Mouse (Mus musculus): ENCODE results near the gene Cyp21a1. TPM values are rescaled to one million over a fixed set of nuclear protein-coding genes. Genes with fewer than 3 reads are reported as not detected.
"Not testable (repeated sequence)": the region's sequence is repeated elsewhere in the genome, so short reads cannot be mapped to it uniquely, and the experiment has no call there.

Gene Cyp21a1
- polyA plus RNA-seq (2016; fragmentation: Nextera tagmentation; extraction: Ambion mirVana) = not detected in 2 replicates

GRCm38 (mm10) chr17:34804301-34804700 lies at the start of gene Cyp21a1:
Gene Cyp21a1, minus strand, starts transcription at chr17:34804561.
- H3K27me3 ChIP-seq (replicated peaks); H3K9me3 ChIP-seq; H3K4me3 ChIP-seq; H3K36me3 ChIP-seq; H3K4me2 ChIP-seq (replicated peaks); H3K27ac ChIP-seq; H3K9ac ChIP-seq; ATAC-seq (ENCODE audit: low FRiP score, low read depth); H3K4me1 ChIP-seq: not testable (repeated sequence)
- WGBS = 86% methylated on average over 5 of the region's 6 CpGs

DNA sequence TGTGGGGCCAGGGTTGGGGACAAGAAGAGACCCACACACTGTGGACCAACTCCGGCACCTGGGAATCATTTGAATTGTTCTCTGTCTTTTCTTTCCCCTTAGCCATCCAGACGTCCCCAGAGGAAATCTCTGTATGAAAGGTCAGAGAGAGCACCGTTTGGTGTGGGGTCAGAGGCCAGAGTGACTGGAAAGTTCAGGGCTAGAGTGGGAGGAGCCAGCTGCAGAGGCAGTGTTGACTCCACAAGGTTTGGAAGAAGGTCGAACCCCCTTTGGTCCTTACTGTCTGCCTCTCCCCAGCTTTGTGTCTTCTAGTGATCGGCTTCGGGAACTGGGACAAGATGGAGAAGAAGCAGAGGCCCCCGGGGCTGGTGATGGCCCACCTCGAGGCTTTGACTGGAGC lies 49.1 kb upstream of the Cyp21a1 start:
- ATAC-seq (ENCODE audit: low FRiP score, low read depth) = no peak
- no peaks in the 10 kb centered on the region for H3K9me3 ChIP-seq

GRCm38 (mm10) chr17:34850517-34851125 lies 46.3 kb upstream of the Cyp21a1 start:
- peaks cover 18% of the 10 kb centered on the region for H3K4me1 ChIP-seq
- no peaks in the 10 kb centered on the region for H3K27me3 ChIP-seq (replicated peaks)
- peak overlapping the region; percentile 94 for H3K4me2 ChIP-seq (replicated peaks)
- H3K4me3 ChIP-seq = peak overlapping the region; percentile 78
- no peak overlapping the region for H3K27ac ChIP-seq
- 2% methylated on average over 25 of the region's 25 CpGs for WGBS
- peak overlapping the region; percentile 71 for H3K9ac ChIP-seq
- H3K9me3 ChIP-seq = no peaks in the 10 kb centered on the region
- peak; percentile 66 for ATAC-seq (ENCODE audit: low FRiP score, low read depth)
- peaks cover 58% of the 10 kb centered on the region for H3K36me3 ChIP-seq

More for the DNA sequence above, 49.1 kb upstream of the Cyp21a1 start:
- H3K27me3 ChIP-seq (replicated peaks) = no peaks in the 10 kb centered on the region
- H3K36me3 ChIP-seq = peaks cover 52% of the 10 kb centered on the region
- no peak overlapping the region for H3K9ac ChIP-seq
- no peak overlapping the region for H3K4me2 ChIP-seq (replicated peaks)
- no peak overlapping the region for H3K4me3 ChIP-seq
- 84% methylated on average over 8 of the region's 8 CpGs for WGBS
- no peak overlapping the region for H3K27ac ChIP-seq
- H3K4me1 ChIP-seq = peaks cover 18% of the 10 kb centered on the region

GRCm38 (mm10) chr17:34849722-34850516 lies 45.6 kb upstream of the Cyp21a1 start, which contains the start of the genes Skiv2l and Nelfe:
Gene Skiv2l, minus strand, starts transcription at chr17:34850210.
Gene Nelfe, plus strand, starts transcription at chr17:34850391.
- Histone ChIP-seq H3K27me3 (replicated peaks) (no peaks in the 10 kb centered on the region), H3K36me3 (peaks cover 59% of the 10 kb centered on the region), H3K4me3 (peak within 1 kb of the TSS; percentile 78), H3K4me1 (peaks cover 18% of the 10 kb centered on the region), H3K27ac (no peak within 1 kb of the TSS), H3K9me3 (no peaks in the 10 kb centered on the region), H3K9ac (peak within 1 kb of the TSS; percentile 71), H3K4me2 (replicated peaks) (peak within 1 kb of the TSS; percentile 94)
- under 1% methylated on average over 65 of the region's 65 CpGs for WGBS
- ATAC-seq (ENCODE audit: low FRiP score, low read depth) = peak; percentile 96

DNA sequence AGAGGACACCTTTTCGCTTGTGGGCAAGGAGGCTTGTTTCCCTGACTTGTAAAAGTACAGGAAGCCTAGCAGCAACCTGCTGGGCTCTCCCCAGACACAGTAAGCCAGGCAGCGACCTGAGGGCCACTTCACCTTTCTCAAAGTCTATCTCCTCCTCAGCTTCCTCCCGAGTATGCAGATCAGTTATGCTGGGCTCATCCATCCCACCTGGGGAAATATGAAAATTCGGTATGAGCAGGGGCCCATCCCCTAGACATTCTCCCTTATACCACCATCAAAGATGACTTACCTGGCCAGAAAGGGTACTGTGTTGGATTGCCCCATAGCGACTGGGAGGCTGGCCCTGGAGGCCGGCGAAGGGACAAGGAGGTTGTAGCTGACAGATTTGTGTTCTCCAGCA lies 43.3 kb upstream of the Cyp21a1 start:
- WGBS = 90% methylated on average over 7 of the region's 7 CpGs
- H3K27me3 ChIP-seq (replicated peaks) = no peaks in the 10 kb centered on the region
- ATAC-seq (ENCODE audit: low FRiP score, low read depth) = no peak
- H3K36me3 ChIP-seq = peaks cover 60% of the 10 kb centered on the region
- no peak overlapping the region for H3K4me2 ChIP-seq (replicated peaks)
- no peaks in the 10 kb centered on the region for H3K9me3 ChIP-seq
- H3K4me1 ChIP-seq = peaks cover 18% of the 10 kb centered on the region
- no peak overlapping the region for H3K4me3 ChIP-seq
- no peak overlapping the region for H3K27ac ChIP-seq
- no peak overlapping the region for H3K9ac ChIP-seq

GRCm38 (mm10) chr17:34847192-34847591 lies 42.8 kb upstream of the Cyp21a1 start:
- H3K27me3 ChIP-seq (replicated peaks) = no peaks in the 10 kb centered on the region
- peaks cover 60% of the 10 kb centered on the region for H3K36me3 ChIP-seq
- H3K9me3 ChIP-seq = no peaks in the 10 kb centered on the region
- WGBS = 90% methylated on average over 6 of the region's 6 CpGs
- ATAC-seq (ENCODE audit: low FRiP score, low read depth) = no peak
- H3K9ac ChIP-seq = no peak overlapping the region
- H3K4me2 ChIP-seq (replicated peaks) = no peak overlapping the region
- H3K4me1 ChIP-seq = peaks cover 18% of the 10 kb centered on the region
- H3K27ac ChIP-seq = no peak overlapping the region
- H3K4me3 ChIP-seq = no peak overlapping the region

GRCm38 (mm10) chr17:34844884-34845283 lies 40.5 kb upstream of the Cyp21a1 start:
- H3K9ac ChIP-seq = no peak overlapping the region
- H3K27ac ChIP-seq = no peak overlapping the region
- no peaks in the 10 kb centered on the region for H3K27me3 ChIP-seq (replicated peaks)
- no peak overlapping the region for H3K4me2 ChIP-seq (replicated peaks)
- H3K36me3 ChIP-seq = peaks cover 83% of the 10 kb centered on the region
- H3K4me1 ChIP-seq = peaks cover 7% of the 10 kb centered on the region
- no peak for ATAC-seq (ENCODE audit: low FRiP score, low read depth)
- H3K9me3 ChIP-seq = no peaks in the 10 kb centered on the region
- WGBS = 93% methylated on average over 13 of the region's 13 CpGs
- no peak overlapping the region for H3K4me3 ChIP-seq

- H3K9ac ChIP-seq = no peak overlapping the region
- 85% methylated on average over 6 of the region's 6 CpGs for WGBS
- ATAC-seq (ENCODE audit: low FRiP score, low read depth) = no peak
- no peaks in the 10 kb centered on the region for H3K9me3 ChIP-seq
- no peak overlapping the region for H3K27ac ChIP-seq
- H3K36me3 ChIP-seq = peaks cover 73% of the 10 kb centered on the region
- H3K4me2 ChIP-seq (replicated peaks) = no peak overlapping the region
- H3K27me3 ChIP-seq (replicated peaks) = no peaks in the 10 kb centered on the region
- no peak overlapping the region for H3K4me3 ChIP-seq
- peaks cover 22% of the 10 kb centered on the region for H3K4me1 ChIP-seq
These were observed 36.5 kb upstream of the Cyp21a1 start for GRCm38 (mm10) chr17:34840736-34841307.

DNA sequence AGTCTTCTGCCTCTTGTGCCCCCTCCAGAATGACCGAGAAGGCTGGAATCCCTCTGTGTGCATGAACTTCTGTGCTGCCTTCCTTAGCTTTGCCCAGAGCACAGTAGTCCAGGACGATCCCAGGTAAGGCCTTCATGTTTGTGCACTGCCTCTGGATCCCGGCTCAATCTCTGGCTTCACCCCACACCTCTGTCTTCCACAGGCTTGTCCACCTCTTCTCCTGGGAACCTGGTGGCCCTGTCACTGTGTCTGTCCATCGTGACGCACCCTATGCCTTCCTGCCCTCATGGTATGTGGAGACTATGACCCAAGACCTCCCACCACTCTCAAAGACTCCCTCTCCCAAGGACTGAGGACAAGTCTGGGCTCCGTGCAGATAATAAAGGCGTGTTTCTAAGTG lies 34.4 kb upstream of the Cyp21a1 start:
- no peak for ATAC-seq (ENCODE audit: low FRiP score, low read depth)
- Histone ChIP-seq H3K4me1 (peaks cover 26% of the 10 kb centered on the region), H3K4me3 (peak overlapping the region; percentile 1; the same call in 1 of the 2 replicates), H3K9ac (no peak overlapping the region), H3K27me3 (replicated peaks) (no peaks in the 10 kb centered on the region), H3K36me3 (peaks cover 58% of the 10 kb centered on the region), H3K27ac (no peak overlapping the region), H3K4me2 (replicated peaks) (peak overlapping the region; percentile 100; the same call in 1 of the 2 replicates), H3K9me3 (no peaks in the 10 kb centered on the region)
- 92% methylated on average over 7 of the region's 7 CpGs for WGBS

DNA sequence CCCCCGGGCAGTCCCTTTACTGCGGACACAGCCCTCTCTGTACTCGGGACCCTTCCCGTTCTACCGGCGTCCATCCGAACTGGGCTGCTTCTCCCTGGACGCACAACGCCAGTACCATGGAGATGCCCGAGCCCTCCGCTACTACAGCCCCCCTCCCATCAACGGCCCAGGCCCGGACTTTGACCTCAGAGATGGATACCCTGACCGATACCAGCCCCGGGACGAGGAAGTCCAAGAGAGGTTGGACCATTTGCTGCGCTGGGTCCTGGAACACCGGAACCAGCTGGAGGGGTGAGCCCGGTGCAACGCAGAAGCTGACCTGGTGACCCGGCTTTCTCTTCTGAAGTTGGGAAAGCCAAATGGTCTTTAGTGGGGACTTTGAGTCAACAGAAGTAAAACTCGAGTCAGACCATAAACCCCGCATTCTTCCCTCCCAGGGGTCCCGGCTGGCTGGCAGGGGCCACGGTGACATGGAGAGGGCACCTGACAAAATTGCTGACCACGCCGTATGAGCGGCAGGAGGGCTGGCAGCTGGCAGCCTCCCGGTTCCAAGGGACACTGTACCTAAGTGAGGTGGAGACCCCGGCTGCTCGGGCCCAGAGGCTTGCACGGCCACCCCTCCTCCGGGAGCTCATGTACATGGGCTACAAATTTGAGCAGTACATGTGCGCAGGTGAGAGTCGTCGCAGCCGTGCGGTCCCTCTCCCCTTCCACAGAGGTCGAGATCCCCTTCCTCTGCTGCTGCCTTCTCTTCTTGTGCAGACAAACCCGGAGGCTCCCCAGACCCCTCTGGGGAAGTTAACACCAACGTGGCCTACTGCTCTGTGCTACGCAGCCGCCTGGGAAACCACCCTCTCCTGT lies 33.3 kb upstream of the Cyp21a1 start:
- H3K4me2 ChIP-seq (replicated peaks) = peak overlapping the region; percentile 100
- ATAC-seq (ENCODE audit: low FRiP score, low read depth) = 0 out of 2 replicates have a peak, but pooled peaks have one; percentile 7
- peaks cover 26% of the 10 kb centered on the region for H3K4me1 ChIP-seq
- 37% methylated on average over 43 of the region's 43 CpGs for WGBS
- H3K9ac ChIP-seq = peak overlapping the region; percentile 75
- H3K27ac ChIP-seq = 0 out of 2 replicates have a peak overlapping the region, but pooled peaks have one; percentile 37
- no peaks in the 10 kb centered on the region for H3K9me3 ChIP-seq
- H3K36me3 ChIP-seq = peaks cover 54% of the 10 kb centered on the region
- peak overlapping the region; percentile 81 for H3K4me3 ChIP-seq
- H3K27me3 ChIP-seq (replicated peaks) = no peaks in the 10 kb centered on the region

GRCm38 (mm10) chr17:34836856-34837221 lies 32.5 kb upstream of the Cyp21a1 start, which contains the start of the genes Stk19 and Dxo:
Gene Stk19, minus strand, starts transcription at chr17:34836945.
Gene Dxo, plus strand, starts transcription at chr17:34837019.
- Histone ChIP-seq H3K9ac (peak within 1 kb of the TSS; percentile 75), H3K4me2 (replicated peaks) (peak within 1 kb of the TSS; percentile 100), H3K4me1 (peaks cover 26% of the 10 kb centered on the region), H3K36me3 (peaks cover 52% of the 10 kb centered on the region), H3K27ac (peak within 1 kb of the TSS; percentile 37; the same call in 1 of the 2 replicates), H3K4me3 (peak within 1 kb of the TSS; percentile 81), H3K9me3 (no peaks in the 10 kb centered on the region), H3K27me3 (replicated peaks) (no peaks in the 10 kb centered on the region)
- WGBS = under 1% methylated on average over 40 of the region's 40 CpGs
- ATAC-seq (ENCODE audit: low FRiP score, low read depth) = peak; percentile 91
